Mouse (Mus musculus) T-helper 1 cell (primary cell): ENCODE results near the gene Kctd3.
"Not testable (repeated sequence)": the region's sequence is repeated elsewhere in the genome, so short reads cannot be mapped to it uniquely, and the experiment has no call there.

Experiments used
- in situ Hi-C: fragments of 300-600 bp; cut with MboI, MseI; formaldehyde crosslinking; loops from one replicate; pipeline ENCODE4 v1.15.1; 2025; ENCODE audit warnings: high pct_unique_total_duplicates

The Kctd3 gene

DNA sequence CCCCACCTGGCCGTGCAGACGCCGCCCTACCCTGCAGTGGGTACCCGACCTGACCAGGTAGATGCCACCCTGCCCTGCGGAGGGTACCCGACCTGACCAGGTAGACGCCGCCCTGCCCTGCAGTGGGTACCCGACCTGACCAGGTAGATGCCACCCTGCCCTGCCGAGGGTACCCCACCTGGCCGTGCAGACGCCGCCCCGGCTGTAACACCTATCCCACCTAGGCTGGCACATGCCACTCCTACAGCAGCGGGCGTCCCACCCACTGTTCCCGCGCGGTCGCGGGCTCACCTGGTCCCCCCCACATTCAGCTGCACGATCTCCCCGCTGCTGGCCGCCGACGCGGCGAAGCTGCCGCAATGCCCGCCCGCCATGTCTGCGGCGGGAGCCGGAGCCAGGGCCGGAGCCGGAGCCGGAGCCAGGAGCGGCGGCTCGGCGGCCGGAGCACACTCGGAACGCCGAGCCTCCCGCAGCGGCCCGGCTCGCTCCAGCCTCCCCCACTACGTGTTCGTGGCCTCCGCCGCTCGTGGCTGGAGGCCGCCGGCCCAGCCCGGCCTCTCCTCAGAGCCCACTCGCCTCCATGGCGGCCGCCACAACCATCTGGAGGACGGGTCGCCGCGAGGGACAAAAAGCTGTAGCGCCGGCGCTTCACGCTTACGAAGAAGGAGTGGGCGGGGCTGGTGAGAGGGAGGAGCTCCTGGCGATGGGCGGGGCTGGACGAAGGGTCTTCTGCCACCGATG lies at the start of gene Kctd3:
Gene Kctd3 (minus strand): TSS at position 603 of the 741 bp plus-strand sequence.
- in situ Hi-C loops, result loop anchor here (25.0 kb wide), 2 partner anchors 930 to 1795 kb away; partner anchors contain the start of genes Gpatch2 and Spata17

DNA sequence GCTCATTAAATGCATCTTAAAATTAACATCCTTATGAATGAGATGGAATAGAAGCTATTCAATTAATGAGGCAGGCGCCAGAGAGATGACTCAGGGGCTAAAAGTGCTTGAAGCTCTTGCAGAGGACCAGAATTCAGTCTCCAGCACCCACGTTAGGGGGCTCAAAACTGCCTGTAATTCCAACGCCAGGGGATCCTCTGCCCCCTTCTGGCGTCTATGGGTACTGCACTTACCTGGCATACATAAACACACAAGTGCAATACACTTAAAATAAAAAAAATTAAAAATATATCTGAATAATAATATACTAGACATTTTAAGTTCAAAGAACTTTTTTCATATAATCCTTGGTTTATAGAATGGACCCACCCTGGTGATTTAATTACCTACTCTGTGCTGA lies 49.8 kb upstream of the Kctd3 start:
- in situ Hi-C loops, result loop anchor here (10.0 kb wide), 1 partner anchor 177 kb away; no protein-coding TSS in a partner anchor

GRCm38 (mm10) chr1:189055933-189056332 lies 48.3 kb upstream of the Kctd3 start:
- in situ Hi-C loops, result loop anchor here (10.0 kb wide), 1 partner anchor 179 kb away; no protein-coding TSS in a partner anchor

DNA sequence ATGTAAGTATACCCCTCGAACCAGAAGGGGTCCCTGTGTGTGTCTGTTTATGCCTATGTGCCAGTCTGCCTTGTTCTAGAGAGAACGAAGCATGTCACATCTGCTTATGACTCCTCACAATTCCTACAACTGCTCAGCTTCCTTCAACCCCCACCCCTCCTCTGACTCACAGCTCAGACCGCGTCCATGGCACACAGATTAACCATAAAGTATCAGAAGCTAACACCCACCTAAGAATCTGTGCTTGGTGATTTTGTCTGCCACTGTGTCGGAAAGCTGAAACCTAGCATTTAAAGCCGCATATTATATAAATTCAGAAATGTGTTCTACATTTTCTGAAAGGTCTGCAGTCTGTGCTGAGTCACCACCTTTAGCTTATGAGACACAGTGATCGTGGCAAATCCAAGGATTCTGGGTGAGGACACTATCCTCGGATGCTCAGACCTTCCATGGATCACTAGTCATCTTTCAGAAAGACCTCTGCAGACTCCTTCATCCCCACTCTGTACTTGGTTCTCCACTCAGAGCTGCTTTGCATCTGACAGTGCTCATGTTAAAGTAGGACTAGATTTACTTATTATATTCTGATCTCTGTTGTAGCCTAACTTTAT lies 47.4 kb upstream of the Kctd3 start:
- in situ Hi-C loops, result loop anchor here (10.0 kb wide), 1 partner anchor 180 kb away; no protein-coding TSS in a partner anchor

GRCm38 (mm10) chr1:189054191-189054590 lies 46.5 kb upstream of the Kctd3 start:
- in situ Hi-C loops, result loop anchor here (10.0 kb wide), 1 partner anchor 181 kb away; no protein-coding TSS in a partner anchor

GRCm38 (mm10) chr1:189052189-189052588 lies 44.5 kb upstream of the Kctd3 start:
- in situ Hi-C loops, result loop anchor here (10.0 kb wide), 1 partner anchor 183 kb away; no protein-coding TSS in a partner anchor

DNA sequence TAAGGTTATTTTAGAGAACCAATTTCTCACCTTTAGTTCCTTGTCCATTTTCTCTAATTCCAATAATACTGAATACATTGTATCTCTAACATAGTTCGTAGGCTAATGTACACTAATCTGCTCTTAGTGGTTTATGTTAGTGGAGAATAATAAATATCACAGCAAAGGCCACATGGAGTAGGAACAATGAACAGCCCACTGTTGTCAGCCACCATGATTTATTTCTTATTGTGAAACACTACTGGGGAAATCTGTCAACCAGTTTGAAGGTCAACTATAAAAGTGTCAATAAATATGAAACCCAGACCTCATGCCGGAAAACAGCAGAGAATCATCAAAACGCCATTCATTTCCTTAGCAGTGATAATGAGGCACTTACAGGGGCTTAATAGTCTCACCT lies 42.5 kb upstream of the Kctd3 start:
- in situ Hi-C loops, result loop anchor here (10.0 kb wide), 1 partner anchor 185 kb away; no protein-coding TSS in a partner anchor

- in situ Hi-C loops, result no loop called here
Measured at GRCm38 (mm10) chr1:189048331-189048730, 40.7 kb upstream of the Kctd3 start.

- in situ Hi-C loops, result no loop called here
Measured at GRCm38 (mm10) chr1:189047918-189048317, 40.3 kb upstream of the Kctd3 start.

DNA sequence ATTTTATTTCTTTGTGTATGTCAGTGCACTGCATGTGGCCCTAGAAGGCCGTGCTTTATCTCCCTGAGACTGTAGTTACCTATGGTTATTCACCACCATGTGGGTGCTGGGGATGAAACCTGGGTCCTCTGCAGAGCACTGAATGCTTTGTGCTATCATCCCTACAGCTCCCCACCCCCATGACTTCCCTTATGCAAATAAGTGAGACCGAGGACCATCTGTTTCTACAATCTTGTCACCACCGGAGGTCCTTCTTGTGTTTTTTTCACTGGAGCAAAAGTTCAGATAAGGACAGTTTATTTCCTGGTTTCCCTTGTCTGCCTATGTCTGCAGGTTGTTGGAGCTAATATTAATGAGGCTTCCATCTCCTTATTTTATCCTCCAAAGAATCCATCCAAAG lies 39.2 kb upstream of the Kctd3 start:
- in situ Hi-C loops, result no loop called here

DNA sequence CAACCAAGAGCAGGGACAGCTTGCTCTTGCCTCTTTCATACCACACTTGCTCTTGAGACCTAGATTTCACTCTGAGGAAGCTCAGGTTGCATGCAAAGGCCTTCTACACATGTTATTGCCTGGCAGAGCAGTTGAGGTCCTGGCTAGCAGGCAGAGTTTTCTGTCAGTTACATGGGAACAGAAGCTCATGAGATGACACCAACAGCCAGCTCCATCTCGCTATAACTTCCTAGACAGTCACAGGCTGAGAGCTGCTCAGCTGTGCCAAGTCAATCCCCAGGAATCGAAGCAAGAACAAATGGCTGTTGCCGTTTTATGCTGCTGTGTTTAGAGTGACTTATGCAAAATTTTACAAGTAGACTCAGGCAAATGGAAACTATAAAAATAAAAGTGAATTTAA lies 38.7 kb upstream of the Kctd3 start:
- in situ Hi-C loops, result no loop called here

GRCm38 (mm10) chr1:189041261-189041660 lies 33.6 kb upstream of the Kctd3 start:
- in situ Hi-C loops, result no loop called here

DNA sequence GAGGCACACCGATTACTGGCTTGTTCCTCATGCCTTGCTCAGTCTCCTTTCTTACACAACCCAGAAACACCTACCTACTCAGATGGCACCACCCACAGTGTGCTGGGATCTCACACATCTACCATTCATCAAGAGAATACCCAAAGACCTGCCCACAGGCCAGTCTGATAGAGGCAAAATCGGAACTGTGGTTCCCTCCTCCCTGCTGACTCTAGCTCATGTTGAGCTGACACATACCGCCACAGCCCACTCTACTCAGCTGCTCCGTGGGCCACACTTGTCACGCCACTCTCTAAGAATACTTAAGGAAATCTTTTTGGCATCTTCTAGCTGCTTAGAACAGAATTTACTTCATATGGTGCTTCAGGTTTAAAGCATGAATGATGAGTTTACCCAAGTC lies 31.7 kb upstream of the Kctd3 start:
- in situ Hi-C loops, result no loop called here

DNA sequence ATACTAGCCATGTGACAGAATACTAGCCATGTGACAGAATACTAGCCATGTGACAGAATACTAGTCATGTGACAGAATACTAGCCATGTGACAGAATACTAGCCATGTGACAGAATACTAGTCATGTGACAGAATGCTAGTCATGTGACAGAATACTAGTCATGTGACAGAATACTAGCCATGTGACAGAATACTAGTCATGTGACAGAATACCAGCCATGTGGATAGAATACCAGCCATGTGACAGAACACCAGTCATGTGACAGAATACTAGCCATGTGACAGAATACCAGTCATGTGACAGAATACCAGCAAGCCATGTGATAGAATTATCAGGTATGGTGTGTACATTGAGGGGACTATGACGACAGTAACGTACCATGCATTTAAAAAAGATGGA lies 25.2 kb upstream of the Kctd3 start:
- in situ Hi-C loops, result not testable (repeated sequence)

GRCm38 (mm10) chr1:189030975-189031374 lies 23.3 kb upstream of the Kctd3 start:
- in situ Hi-C loops, result no loop called here

GRCm38 (mm10) chr1:189028267-189028666 lies 20.6 kb upstream of the Kctd3 start:
- in situ Hi-C loops, result loop anchor here (5.0 kb wide), 1 partner anchor 594 kb away; no protein-coding TSS in a partner anchor

DNA sequence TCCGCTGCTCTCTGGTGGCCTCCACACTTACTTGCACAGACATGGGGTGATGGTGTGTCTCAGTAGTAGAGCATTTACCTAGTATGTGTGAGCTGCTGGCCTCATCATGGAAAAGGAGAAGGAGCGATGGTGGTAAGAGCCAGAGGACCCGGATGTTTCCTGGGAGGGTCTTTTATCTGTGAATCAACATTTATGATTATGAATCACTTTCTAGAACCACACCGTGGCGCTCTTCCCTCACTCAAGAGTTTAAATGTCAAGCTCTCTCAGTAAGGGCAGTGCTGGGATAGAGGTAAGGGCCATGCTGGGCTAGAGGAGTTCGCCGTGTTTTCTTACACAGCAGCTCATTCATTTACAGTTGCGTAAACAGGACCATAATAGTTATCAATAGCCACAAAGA lies 19.2 kb upstream of the Kctd3 start:
- in situ Hi-C loops, result loop anchor here (5.0 kb wide), 1 partner anchor 595 kb away; no protein-coding TSS in a partner anchor

- in situ Hi-C loops, result loop anchor here (25.0 kb wide), 2 partner anchors 914 to 1811 kb away; partner anchors contain the start of genes Gpatch2 and Spata17
Measured at GRCm38 (mm10) chr1:189023701-189024080, 16.1 kb upstream of the Kctd3 start.

GRCm38 (mm10) chr1:189022925-189023700 lies 15.5 kb upstream of the Kctd3 start:
- in situ Hi-C loops, result loop anchor here (25.0 kb wide), 2 partner anchors 914 to 1811 kb away; partner anchors contain the start of genes Gpatch2 and Spata17

DNA sequence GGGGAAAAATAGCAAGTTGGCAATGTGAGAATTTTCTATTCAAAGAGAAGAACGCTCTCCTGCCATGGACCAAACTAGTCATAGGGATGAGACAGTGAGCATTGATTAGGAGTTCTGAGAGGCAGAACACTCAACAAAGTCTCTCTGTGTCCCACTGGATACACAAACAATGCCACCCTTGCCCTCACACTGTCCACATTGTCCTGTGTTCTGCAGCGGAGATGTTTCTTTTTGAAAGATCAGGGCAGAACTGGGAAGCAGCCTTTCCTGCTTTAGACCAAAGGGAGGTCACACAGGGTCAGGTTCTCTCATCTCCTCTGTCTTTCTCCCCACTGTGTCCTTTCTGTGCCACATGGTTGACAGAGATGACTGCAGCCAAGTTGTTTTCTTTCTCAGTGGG lies 7.7 kb upstream of the Kctd3 start:
- in situ Hi-C loops, result loop anchor here (25.0 kb wide), 2 partner anchors 922 to 1803 kb away; partner anchors contain the start of genes Gpatch2 and Spata17

- in situ Hi-C loops, result loop anchor here (25.0 kb wide), 2 partner anchors 924 to 1801 kb away; partner anchors contain the start of genes Gpatch2 and Spata17
Measured at GRCm38 (mm10) chr1:189013587-189013921, 5.9 kb upstream of the Kctd3 start.
